8 mouse cellular contexts compared by ENCODE assay signal in the genomic region with DNA sequence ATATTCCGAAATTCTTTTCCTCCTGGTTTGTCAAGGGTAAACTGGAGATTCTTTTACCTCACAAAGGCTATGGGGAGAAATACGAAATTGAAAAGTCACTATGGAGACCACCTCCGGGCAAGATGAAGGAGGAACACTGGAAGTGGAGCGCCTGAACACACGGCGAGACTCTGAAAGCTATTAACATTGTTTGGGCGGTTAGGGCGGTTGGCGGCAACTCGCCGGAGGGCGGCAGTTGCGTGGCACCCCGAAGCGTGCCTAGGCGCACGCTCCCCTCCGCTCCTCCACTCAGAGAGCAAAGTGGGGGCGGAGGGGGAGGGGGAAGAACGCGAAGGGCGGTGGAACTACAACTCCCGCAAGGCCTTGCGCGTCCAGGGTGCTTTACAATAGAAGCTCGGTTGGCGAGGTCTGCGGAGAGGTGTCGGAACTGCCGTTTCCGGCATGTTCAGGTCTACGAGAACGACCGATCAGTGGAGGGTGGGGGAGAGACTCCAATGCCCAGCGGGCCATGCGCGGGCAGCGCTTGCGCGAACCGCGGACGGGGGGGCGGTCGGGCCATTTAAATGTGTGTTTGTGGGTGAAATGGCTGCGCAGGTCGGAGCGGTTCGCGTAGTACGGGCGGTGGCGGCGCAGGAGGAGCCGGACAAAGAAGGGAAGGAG. TPM values are rescaled to one million over a fixed set of nuclear protein-coding genes. Genes with fewer than 3 reads are reported as not detected.
DNase-seq lines count a peak whose midpoint lies in the region; ATAC-seq and TF ChIP-seq lines count a peak whose summit lies in the region.

A gene (plus strand): TSS at position 111 of the 660 bp plus-strand sequence.

- peak within 1 kb of the TSS; percentile 81 for H3K4me2 ChIP-seq in hindbrain, postnatal 0 days (ENCODE audit: low read depth, low read length)

- no peaks in the 10 kb centered on the region for H3K36me3 ChIP-seq in hindbrain, postnatal 0 days (ENCODE audit: insufficient read depth, low read length)

- intact Hi-C loops in gastrocnemius, adult 2 months (cut with DNase I) = loop anchor here (10.0 kb wide), 1 partner anchor 531 kb away; no protein-coding TSS in a partner anchor
- intact Hi-C loops in left cerebral cortex, adult 2 months (cut with DNase I) = loop anchor here (1.0 to 5.0 kb wide), 3 partner anchors 54 to 123 kb away; a partner anchor contains a TSS

- no peaks in the 10 kb centered on the region for H3K27me3 ChIP-seq in hindbrain, postnatal 0 days (ENCODE audit: insufficient read depth, low read length)

- H3K27ac ChIP-seq in gastrocnemius, adult 2 months = peak within 1 kb of the TSS; percentile 98
- H3K27ac ChIP-seq in hindbrain, postnatal 0 days = peak within 1 kb of the TSS; percentile 89
- H3K27ac ChIP-seq in left cerebral cortex, adult 2 months = peak within 1 kb of the TSS; percentile 96

- peak within 1 kb of the TSS; percentile 95 for H3K4me3 ChIP-seq in gastrocnemius, adult 2 months
- peak within 1 kb of the TSS; percentile 98 for H3K4me3 ChIP-seq in hindbrain, postnatal 0 days (ENCODE audit: low read length)
- H3K4me3 ChIP-seq in left cerebral cortex, adult 2 months = peak within 1 kb of the TSS; percentile 90

- H3K9me3 ChIP-seq in hindbrain, postnatal 0 days (ENCODE audit: low read length) = no peaks in the 10 kb centered on the region

- TF ChIP-seq CTCF in gastrocnemius, adult 2 months (IDR thresholded peaks at IDR 0.05) = no peak; the same call in 1 of the 2 replicates
- TF ChIP-seq CTCF in hindbrain, postnatal 0 days (IDR thresholded peaks at IDR 0.05; ENCODE audit: low read depth) = peak; percentile 49
- peak; percentile 3 for TF ChIP-seq CTCF in left cerebral cortex, adult 2 months (IDR thresholded peaks at IDR 0.05)

- H3K9ac ChIP-seq in hindbrain, postnatal 0 days (replicated peaks; ENCODE audit: low read length) = peak within 1 kb of the TSS; percentile 91

- ATAC-seq in common myeloid progenitor, adult 5-6 weeks (replicated peaks; ENCODE audit: low read depth, poor library complexity, severe bottlenecking) = peak; percentile 92
- peak; percentile 100 for ATAC-seq in hindbrain, postnatal 0 days
- ATAC-seq in megakaryocyte, adult 5-6 weeks (ENCODE audit: poor library complexity, severe bottlenecking) = peak; percentile 89

- WGBS in hindbrain, postnatal 0 days = 1% methylated on average over 49 of the region's 55 CpGs

- peaks cover 9% of the 10 kb centered on the region; the same call in 1 of the 2 replicates for H3K4me1 ChIP-seq in hindbrain, postnatal 0 days (ENCODE audit: insufficient read depth, low read length)

- DNase-seq in ZHBTc4 (ENCODE audit: low read depth, low spot score) = peak; percentile 99
- peak; percentile 98 for DNase-seq in gastrocnemius, adult 2 months
- peak; percentile 99 for DNase-seq in hindbrain, postnatal 0 days (ENCODE audit: low spot score)
- DNase-seq in left cerebral cortex, adult 2 months (ENCODE audit: extremely low spot score in 1 of 2, low spot score in 2 of 2) = peak; percentile 96 to 97
- peak; percentile 97 for DNase-seq in right cerebral cortex, adult 2 months (ENCODE audit: low spot score in 2 of 2)
- peak; percentile 97 for DNase-seq in urinary bladder, postnatal 14 days (ENCODE audit: low spot score)

RNA-seq across cellular contexts. Expression of the gene that starts here (rescaled TPM):
- total RNA-seq in common myeloid progenitor, adult 5-6 weeks (2017) = 45.7 and 47.0 TPM in 2 replicates
- 1 to 10 TPM; 7.4 to 8.1 TPM for total RNA-seq in gastrocnemius, adult 2 months (2021)
- total RNA-seq in hindbrain, postnatal 0 days (2014; rRNA removed) = 23.1 and 28.2 TPM in 2 replicates
- polyA plus RNA-seq in hindbrain, postnatal 0 days (2015; fragmentation: Nextera tagmentation; extraction: Ambion mirVana) = 17.7 and 19.1 TPM in 2 replicates
- total RNA-seq in left cerebral cortex, adult 2 months (2021) = 10 to 100 TPM; 23.3 to 26.7 TPM
- total RNA-seq in megakaryocyte, adult 5-6 weeks (2015) = 24.0 and 31.8 TPM in 2 replicates
- 29.1 and 31.1 TPM in 2 replicates for total RNA-seq in megakaryocyte, adult 5-6 weeks (2017)

Comparison
In these comparisons a context has a peak if more than half of its experiments do, and no peak if none do; other contexts are left out.
1. Peak in every context shown above with its lines: DNase-seq, ATAC-seq, H3K4me3 ChIP-seq and H3K27ac ChIP-seq.